Mouse (Mus musculus) gastrocnemius, postnatal 10 days (tissue): ENCODE measurements around the gene Elovl2. TPM values are rescaled to one million over a fixed set of nuclear protein-coding genes. Genes with fewer than 3 reads are reported as not detected.
"Not testable (repeated sequence)": the region's sequence is repeated elsewhere in the genome, so short reads cannot be mapped to it uniquely, and the experiment has no call there.

ENCODE experiments used
- DNase-seq: peaks from one replicate; pipeline ENCODE4 v3.0.0; 2021; ENCODE audit warnings: mixed read lengths
- total RNA-seq, 2 experiments: library from RNA; stranded (reverse); gene quantifications; 2 replicates each; pipeline ENCODE4 v1.2.3; 2021

The Elovl2 gene
- total RNA-seq, 2 experiments from 2014 or later = 0.32 to 0.38 TPM

- DNase-seq = no peak
Observed at GRCm38 (mm10) chr13:41235181-41235580, 15.0 kb upstream of the Elovl2 start.

- no peak for DNase-seq
Observed at GRCm38 (mm10) chr13:41233241-41233640, 13.0 kb upstream of the Elovl2 start.

GRCm38 (mm10) chr13:41232209-41232608 is 12.0 kb upstream of the Elovl2 start:
- DNase-seq = no peak

DNA sequence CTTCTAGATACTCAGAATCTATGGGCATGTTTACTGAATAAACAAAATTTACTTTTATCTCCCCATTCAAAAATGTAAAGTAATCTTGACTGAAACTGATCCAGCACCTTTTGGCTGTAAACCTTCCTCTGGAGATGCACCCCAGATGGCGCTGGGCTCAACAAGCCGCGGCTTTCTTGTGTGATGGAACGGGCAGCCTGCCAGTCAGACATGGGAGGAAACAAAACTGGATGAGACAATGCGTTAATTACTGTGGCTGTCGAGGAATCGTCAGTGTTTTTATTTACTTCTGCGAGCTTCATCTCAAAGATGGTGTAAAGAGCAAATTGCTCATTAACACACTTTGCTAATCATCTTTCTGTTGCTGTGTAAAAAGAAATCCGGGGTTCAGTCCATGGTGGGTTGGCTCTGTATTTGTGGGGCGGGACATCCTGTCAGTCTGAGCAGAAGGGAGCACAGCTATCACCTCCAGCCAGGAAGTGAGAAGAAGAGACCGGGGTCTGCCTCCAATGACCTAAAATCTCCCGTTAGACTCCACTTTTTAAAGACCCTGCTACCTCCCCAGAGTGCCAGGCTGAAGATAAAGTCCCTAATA is 11.3 kb upstream of the Elovl2 start:
- no peak for DNase-seq

DNA sequence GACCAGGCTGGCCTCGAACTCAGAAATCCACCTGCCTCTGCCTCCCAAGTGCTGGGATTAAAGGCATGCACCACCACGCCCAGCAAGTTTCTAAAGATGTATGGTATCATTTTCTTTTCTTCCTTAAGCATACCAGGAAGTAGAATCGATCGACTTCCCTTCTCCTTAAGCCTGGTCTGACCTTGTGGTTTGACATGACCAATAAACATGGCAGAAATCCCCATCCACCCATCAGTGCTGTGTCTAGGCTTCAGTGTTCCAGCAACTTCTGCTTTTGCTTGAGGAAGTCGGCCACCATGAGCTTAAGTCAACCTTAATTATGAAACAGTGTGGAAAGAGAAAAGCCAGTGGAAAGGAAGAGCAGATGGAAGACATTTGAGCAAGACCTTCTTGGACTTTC is 10.1 kb upstream of the Elovl2 start:
- no peak for DNase-seq

- DNase-seq = no peak
Observed at GRCm38 (mm10) chr13:41228060-41228459, 7.9 kb upstream of the Elovl2 start.

DNA sequence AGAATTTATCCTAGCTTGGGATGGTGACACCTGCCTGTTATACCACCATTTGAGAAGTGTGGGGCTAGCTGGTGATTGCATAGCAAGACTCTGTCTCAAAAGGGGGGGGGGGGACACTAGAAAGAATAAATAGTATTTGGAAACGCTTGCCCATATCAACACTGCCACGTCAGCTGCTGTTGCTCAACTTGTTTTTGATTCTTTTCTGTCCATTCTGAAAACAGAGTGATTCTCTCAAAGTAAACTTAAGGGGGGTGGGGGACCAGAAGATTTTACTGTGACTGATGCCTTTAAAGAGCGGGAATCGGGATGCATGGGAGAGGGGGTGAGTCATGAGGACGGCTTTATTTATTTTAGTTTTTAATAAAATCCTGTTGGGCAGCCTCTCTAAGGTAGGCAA is 6.3 kb upstream of the Elovl2 start:
- no peak for DNase-seq

- no peak for DNase-seq
Observed at GRCm38 (mm10) chr13:41219687-41220303, 410 bp downstream of the Elovl2 start.

DNA sequence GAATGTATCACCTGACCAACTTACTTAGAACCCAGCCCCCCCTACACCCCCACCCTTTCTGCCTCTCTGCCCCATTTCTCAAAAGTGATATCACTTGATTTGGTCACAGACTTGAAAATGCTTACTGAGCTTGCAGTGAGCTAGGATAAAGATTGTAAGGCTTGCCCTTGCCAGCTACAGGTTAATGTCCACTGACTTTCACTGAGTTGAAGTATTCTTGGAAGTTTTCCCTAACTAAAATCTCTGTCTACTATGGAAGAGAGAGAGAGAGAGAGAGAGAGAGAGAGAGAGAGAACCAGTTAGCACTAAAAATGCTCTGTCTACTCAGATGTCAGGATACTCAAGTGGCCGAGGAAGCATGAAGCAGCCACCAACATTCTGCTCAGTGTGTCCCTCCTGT is 1.1 kb downstream of the Elovl2 start:
- DNase-seq = no peak

- DNase-seq = no peak
Observed at GRCm38 (mm10) chr13:41216236-41216635, 4.0 kb downstream of the Elovl2 start.

DNA sequence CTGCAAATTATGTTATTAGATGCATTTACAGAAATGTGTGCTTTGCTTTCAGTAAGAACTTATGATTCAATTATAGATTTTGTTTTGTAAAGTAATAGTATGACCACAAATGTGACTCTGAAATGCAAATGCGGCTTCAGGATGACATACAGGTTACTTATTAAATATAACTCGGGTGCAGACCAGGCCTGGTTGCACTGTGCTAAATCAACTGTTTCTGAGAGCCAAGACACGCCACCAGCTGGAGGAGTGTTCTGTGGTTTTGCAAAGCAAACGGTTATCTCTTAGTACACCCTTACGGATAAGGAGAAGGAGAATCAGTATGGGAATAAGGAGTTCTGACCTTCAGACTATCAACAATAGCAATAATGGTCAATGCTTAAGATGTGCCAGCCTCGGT is 4.5 kb downstream of the Elovl2 start:
- DNase-seq = no peak

DNA sequence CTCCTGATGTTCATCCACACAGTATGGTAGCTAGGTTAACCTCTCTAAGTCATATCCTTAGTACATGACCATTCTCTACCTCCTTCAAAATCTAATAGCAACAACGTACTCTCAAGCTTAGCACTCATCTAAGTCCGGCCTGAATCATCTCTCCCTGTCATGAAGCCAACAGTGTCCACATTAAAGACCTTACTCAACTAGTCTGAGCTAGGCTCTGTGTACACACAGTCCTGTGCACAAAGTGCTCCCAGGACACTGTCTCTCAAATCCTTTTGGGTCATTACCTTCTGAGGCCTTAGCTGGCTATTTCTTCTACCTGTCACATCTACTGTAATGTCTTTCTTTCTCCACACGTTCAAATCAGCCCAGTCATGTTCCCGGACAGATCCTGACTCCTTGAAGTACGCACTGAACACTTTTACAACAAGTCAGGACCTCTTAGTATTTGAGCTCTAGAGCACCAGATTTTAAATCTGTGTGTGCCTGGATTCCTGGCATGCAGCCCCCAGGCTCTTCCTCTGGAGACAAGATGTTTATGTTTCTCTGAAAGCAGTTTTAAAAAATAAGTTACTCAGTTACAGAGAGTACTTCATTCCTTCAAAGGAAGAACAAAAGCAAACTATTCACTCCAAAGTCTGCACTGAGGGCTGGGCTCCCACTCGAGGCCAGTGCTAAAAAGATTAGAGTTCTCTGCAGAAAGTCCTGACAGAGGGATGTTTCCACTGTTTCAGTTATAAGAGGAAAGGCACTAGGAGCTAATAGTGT is 7.5 kb downstream of the Elovl2 start:
- no peak for DNase-seq

GRCm38 (mm10) chr13:41211276-41211675 is 8.9 kb downstream of the Elovl2 start:
- no peak for DNase-seq

DNA sequence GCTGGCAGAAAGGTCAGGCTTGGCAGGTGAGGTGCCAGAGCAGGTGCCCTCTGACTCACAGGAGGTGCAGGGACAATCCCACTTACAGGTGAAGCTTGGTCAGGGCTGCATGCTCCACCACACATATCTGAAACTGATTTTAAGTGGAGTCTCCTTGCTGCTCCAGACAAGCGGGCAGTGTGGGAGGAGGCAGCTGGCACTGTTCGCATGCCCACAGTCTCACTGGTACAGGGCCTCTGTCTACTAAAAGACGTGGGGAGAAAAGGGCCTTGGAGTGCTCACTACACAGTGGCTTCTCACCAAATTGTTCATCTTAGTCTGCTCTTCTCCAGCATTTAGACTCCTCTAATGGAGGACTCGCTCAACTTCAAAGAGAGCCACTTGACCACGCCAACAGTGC is 14.0 kb downstream of the Elovl2 start:
- DNase-seq = no peak

DNA sequence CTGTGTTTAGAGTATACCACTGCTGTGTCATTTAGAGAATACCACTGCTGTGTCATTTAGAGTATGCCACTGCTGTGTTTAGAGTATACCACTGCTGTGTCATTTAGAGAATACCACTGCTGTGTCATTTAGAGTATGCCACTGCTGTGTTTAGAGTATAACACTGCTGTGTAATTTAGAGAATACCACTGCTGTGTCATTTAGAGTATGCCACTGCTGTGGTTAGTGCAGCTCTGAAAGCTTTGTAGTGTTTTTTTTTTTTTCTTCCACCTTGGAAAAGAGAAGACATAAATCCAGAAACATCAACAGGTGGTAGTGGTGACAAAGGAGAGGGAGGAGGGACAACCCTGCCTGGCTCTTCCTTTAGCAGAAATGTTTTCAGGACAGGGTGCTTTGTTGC is 14.6 kb downstream of the Elovl2 start:
- not testable (repeated sequence) for DNase-seq

DNA sequence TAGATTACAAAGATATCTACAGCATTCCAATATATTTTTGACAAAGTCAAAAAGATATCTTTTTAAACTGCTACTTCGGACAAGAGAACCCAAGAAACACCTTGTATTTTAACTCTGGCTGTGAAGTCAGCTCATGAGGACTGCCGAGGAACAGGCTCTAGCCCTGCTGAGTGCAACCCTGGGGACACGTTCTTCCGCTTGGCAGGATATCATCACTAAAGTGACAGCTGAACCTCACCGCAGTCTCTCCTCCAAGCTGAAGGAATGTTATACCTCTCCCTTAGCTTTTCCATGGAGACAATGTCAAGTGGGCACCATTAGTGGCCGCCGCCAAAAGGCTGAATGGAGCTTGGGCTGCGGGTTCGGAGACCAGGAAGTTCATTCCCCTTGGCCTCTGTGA is 16.5 kb downstream of the Elovl2 start:
- DNase-seq = no peak

DNA sequence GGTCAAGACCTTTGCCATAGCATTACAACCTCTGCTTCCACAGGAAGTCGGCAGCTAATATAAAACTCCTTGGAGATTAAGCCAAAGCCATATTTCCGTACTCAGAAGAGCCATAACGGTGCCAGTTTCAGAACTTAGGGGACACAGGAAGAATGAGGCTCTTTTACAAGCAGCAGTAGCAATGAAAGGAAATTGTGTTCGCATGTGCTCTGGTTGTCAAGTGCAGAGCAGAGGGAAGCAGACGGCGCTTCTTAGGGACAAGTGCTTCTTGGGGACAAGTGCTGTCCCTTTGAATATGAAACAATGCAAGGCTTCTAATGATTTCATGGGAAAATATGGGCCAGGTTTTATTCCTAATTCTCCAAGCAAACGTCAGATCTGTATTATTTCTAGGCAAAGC is 16.9 kb downstream of the Elovl2 start:
- no peak for DNase-seq

GRCm38 (mm10) chr13:41200861-41201260 is 19.3 kb downstream of the Elovl2 start:
- DNase-seq = no peak

DNA sequence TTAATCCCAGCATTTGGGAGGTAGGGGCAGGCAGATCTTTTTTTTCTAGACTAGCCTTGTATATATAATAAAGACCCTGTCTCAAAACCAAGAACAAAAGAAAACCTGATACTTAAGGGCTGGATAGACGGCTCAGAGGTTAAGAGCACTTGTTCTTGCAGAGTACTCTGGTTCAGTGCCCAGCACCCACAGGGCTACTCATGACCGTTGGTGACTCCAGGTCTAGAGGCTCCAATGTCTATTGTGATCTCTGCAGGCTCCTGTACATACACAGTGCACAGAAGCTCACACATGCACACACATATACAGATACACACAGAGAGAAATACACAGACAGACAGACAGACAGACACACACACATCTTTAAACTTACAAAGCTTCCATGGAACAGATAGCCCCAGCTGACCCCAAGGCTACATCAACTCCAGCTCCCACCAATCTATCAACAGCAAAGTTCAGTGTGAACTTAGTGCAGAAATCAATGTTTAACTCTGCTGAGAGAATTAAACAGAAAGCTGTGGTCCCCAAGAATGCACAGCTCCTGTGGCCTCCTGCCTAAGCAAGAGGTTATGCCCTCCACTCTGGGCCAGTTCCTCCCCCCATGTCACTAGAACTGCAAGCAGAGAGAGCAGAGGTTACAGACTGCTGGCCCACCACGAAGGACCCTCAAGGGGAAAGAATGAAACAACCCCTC is 24.4 kb downstream of the Elovl2 start:
- no peak for DNase-seq

GRCm38 (mm10) chr13:41187886-41188285 is 32.3 kb downstream of the Elovl2 start:
- DNase-seq = no peak

GRCm38 (mm10) chr13:41158426-41158825 is 61.8 kb downstream of the Elovl2 start:
- DNase-seq = no peak

GRCm38 (mm10) chr13:41153146-41153545 is 67.1 kb downstream of the Elovl2 start:
- no peak for DNase-seq

GRCm38 (mm10) chr13:41146271-41146670 is 73.9 kb downstream of the Elovl2 start:
- peak; percentile 68 for DNase-seq
